Mouse (Mus musculus): Measurements from ENCODE around the gene Ifit2. TPM values are rescaled to one million over a fixed set of nuclear protein-coding genes. Genes with fewer than 3 reads are reported as not detected.
"Not testable (repeated sequence)": the region's sequence is repeated elsewhere in the genome, so short reads cannot be mapped to it uniquely, and the experiment has no call there.

Ifit2 gene
- total RNA-seq, 4 experiments from 2014 or later, result 3.2 to 4.4 (median 3.7) TPM

DNA sequence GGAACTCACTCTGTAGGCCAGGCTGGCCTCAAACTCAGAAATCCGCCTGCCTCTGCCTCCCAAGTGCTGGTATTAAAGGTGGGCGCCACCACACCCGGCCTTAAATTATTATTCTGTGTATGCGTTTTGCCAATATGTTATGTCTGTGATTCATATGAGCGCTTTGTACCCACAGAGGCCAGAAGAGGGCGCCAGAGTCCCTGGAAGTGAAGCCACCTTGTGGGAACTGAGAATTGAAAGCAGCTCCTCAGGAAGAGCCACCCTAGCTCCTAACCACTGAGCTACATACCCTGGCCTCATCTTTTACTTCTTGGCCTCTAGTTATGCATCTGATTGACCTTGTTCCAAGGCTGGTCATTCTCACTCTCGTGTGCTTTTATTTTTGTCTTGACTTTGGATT is 2.5 kb upstream of the Ifit2 start:
- DNase-seq (ENCODE audit: low spot score), result peak; percentile 88

DNA sequence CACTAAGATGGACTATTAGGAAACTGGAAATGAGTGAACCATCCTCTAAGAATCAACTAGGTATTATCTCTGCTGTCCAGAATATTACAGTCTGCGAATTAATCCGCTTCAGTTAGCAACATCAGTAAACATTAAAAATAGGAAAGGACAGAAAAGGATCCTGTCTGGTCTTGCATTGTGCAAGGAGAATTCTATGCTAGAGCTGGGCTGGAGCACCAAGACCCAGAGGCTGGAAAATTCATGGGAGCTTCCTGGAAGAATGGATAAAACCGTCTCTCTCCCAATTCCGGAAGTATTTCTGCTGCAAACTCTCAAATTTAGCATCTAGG is 325 bp upstream of the Ifit2 start:
- no peak for DNase-seq (ENCODE audit: low spot score)

DNA sequence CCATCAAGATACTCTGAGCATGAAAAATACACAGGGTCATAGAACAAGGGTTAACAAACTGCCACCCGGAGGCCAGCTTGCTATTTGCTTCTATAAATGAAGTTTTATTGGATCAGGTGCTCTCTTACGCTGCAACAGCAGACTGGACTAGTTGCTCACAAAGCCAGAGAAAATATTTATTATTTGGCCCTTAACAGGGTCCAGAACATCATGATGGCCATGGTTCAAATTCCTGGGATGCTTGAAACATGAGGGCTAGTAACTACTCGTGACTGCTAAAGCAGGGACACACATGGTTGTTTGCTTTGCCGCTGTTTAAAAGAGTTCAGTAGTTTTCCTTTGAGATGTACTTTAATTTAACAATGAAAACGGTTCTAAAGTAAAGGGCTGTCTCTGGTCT is 1.5 kb downstream of the Ifit2 start:
- DNase-seq (ENCODE audit: low spot score), result peak; percentile 51

DNA sequence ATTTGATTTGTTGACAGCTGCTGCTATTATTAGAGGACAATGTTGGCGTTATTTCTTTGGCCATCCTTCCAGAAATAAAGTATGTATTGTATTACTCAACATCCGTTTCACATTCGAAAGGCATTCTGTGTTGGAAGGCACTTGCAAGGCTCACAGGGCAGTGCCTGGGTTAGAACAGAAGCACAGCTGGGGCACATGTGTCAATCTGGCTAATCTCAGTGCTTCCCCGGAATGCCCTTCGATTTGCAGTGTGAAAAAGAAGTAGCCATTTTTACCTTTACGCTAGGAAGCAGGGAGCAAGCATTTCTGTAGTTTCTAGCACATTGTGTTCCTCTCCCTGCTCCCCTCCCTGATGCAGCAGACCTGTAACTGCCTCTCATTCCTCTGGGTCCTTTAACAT is 2.5 kb downstream of the Ifit2 start:
- DNase-seq (ENCODE audit: low spot score), result no peak

DNA sequence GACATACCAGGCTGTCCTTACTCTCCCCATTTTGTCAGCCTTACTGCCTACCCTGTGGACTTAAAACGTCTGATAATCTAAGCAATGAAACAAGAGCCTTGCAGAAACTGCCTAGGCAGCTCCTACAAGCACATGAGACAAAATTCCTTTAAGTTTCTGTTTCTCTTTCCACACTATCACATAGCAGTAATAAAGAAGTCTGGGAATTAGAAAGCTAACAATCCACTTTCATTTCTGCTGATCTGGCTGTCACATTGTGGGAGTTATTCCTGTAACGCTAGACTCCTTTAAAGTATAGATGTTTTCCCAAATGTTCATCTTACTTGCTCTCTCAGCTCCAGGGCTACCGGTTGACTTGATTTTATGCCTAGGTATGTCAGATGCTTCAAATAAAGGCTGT is 3.0 kb downstream of the Ifit2 start:
- DNase-seq (ENCODE audit: low spot score), result no peak

DNA sequence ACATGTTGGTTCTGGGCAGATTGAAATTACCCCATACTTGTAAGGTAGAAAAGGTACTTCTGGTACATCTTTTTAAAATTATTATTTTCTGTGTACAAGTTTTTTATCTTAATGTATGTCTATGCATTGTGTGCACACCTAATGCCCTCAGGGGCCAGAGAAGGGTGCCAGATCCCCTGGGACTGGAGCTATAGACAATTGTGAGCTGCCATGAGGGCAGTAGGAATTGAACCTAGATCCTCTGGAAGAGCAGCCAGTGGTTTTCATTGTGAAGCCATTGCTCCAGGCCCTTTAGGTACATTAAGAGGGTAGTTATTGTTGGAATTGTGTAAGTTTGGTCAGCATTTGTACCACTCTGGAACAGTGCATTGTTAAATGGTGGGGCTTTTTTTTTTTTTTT is 3.6 kb downstream of the Ifit2 start:
- no peak for DNase-seq (ENCODE audit: low spot score)

DNA sequence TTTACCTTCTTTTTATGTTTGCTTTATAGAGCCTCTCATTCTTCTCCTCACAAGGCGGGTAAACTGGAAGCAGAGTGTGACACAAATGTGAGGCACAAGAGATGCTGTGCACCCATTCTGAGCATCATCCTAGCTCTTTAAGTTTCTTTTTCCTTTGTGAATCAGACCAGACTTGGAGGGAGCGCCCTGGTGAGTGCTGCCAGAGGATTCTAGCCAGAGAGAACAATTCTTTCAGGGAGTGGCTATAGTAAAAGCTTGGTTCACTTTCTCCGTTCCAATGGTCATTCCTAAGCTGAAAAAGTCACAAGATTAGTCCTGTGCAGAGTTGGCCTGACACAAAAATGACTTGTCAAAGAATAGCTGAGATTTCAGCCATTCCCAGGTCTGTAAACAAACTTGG is 6.1 kb downstream of the Ifit2 start:
- DNase-seq (ENCODE audit: low spot score), result no peak

DNA sequence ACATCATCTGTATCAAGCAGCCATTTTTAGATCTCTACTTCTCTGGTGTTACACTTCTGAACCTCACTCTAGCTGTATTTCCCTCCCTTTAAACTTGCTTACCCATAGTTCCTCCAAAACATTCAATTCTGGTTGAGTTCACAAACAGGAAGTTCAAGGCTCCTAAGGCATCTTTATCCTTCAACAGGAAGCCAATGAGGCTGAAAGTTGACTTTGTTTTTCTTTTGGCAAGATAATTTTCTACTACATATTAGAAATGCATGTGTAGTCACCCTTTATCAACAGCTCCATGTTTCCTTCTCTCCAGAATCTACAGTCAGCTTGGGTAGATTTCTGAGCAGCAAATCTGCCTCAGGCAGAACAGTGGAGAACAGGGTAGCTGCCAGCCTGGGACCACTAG is 12.1 kb downstream of the Ifit2 start:
- no peak for DNase-seq (ENCODE audit: low spot score)

DNA sequence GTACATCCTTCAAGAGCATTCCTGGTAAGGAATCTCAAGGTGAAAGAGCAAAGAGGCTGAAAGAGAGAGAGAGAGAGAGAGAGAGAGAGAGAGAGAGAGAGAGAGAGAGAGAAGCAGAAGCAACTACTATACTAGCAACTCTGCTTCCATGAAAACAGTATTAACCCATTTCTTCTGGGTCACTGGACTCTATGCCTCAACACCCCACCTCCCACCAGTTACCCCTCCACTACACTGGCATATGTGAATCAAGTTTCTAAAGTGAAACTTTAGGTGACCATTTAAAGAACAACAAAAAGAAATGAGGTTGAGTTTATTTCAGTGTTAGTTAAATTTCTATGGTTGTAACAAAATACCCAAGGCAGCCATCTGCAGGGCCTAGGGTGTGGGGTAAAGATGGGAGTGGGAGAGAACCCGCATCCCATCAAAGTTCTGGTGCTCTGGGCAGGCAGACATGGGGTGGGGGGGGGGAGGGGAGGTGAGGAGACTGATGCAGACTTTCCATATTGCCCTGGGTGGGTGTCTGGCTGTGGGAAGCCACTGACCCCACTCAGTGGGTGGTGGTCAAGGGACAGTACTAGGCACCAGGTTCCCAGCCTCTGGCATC is 15.8 kb downstream of the Ifit2 start:
- no peak for DNase-seq (ENCODE audit: low spot score)

DNA sequence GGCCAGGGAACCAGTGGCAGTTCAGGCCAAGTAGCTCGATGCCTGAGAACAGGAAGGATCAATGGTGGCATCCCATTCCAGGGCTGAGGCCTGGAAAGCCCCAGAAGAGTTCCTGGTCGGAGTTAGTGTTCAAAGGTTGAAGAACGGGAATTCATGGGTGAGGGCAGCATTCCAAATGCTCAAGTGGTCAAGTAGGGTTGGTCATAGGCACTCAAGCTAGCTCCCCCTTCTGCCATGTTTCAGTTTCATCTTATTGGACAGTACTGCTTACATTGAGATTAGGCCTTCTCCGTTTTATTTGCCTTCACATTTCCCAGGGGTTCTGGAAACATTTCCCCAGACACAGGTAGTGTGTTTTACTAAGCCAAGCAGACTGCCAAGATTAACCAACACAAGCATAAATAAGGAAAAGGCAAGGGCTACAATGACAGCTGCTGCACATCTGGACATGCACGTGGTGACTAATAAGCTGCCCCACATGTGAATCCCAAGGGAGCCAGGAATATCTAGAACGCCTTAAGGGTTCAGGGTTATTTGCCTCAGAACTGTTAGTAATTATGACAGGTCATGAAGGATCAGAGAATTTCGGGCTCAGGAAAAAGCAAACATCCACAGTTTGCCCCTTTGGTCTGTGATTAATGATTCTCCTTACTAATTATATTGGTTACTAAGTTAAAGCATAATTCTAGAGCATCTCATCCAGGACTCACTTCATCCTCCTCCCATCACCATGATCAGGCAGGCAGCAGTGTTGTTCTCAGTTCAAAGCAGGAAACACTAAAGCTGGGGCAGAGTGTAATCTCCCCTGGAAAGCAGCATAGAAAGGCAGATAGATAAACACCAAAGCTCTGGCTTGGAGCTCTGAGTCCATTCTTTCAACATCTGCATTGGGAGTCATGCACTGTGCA is 18.7 kb downstream of the Ifit2 start:
- DNase-seq (ENCODE audit: low spot score), result no peak

DNA sequence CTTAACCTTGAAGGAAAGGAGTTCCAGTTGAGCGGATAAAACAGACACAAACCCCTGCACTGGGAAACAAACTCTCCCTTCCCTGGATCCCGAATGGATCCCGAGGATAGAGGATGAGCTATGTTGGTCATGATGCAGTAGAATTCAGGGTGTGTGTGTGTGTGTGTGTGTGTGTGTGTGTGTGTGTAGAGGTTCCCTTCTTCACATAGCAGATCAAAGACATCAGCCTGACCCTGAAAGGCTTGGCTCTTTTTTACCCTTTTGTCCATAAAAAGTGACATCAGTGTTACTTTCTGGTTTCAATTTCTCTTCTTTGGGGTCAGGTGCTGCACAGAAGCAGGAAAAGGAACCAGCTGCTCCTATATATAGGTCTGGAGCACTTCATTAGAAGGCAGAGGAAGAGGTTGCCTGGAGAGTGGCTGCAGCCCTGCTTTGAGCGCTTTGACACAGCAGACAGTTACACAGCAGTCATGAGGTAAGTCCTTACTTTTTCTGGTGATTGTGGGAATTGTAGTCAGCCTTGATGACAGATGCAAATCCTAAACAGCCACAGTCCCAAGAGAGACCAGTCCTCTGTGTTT is 19.5 kb downstream of the Ifit2 start:
- DNase-seq (ENCODE audit: low spot score), result no peak

DNA sequence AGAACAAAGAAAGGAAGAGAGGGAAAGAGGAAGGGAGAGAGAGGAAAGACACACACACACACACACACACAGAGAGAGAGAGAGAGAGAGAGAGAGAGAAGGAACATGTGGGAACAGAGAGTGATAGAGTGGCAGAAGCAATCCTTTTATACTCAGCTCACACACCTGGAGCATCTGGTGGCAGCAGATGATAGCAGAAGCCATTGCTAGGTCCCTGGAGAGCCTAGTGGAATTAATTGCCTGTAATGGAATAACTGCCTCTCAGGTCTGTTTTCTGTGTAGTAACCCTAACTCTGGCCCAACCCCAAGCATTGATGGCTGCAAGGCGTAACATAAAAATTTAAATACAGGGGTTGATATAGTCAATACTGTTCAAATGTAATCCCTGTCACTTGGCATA is 20.6 kb downstream of the Ifit2 start:
- DNase-seq (ENCODE audit: low spot score), result no peak

DNA sequence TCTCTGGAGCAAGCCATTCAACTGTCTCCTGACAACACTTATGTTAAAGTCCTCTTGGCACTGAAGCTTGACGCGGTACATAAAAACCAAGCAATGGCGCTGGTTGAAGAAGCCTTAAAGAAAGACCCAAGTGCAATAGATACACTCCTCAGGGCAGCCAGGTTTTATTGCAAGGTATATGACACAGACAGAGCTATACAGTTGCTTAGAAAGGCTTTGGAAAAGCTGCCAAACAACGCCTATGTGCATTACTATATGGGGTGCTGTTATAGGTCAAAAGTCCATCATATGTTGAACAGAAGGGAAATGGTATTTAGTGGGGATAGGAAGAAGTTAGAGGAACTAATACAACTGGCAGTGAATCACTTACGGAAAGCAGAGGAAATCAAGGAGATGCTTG is 23.2 kb downstream of the Ifit2 start:
- no peak for DNase-seq (ENCODE audit: low spot score)

DNA sequence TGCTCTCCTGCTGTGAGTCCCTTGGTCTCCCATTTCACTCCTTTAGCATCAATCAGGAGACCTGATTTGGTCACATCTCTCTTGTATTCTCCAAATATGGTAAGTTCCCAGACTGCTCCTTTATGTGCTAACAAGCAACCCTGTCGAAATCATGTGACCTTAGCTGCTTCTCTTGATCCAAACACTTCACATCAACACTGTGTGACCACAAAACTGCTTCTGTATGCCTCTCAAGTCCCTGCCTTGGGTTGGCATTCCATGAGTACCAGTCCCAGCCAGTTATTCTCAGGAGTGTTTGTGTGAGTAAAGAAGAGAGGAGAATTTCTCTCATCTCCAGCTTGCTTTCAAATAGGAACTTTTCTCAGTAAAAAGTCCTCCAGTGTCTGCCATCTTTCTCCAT is 26.6 kb downstream of the Ifit2 start:
- no peak for DNase-seq (ENCODE audit: low spot score)

DNA sequence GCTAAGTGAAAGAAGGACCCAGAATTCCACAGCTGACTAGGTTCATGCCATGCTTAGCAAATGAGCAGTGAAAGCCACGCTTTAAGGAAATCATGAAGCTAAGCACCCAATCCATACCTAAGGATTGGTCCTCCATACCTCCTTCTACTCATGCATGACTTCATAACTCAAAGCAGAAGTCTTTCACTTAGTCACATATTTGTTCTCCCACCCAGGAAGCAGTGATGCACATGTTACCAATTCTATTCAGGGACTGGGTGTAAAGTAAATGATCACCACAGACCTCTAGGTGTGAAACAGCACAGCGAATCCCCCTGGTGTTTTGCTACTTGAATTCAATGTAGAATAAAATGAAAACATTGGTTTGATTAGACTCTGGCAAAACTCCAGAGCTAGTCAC is 32.2 kb downstream of the Ifit2 start:
- not testable (repeated sequence) for DNase-seq (ENCODE audit: low spot score)

DNA sequence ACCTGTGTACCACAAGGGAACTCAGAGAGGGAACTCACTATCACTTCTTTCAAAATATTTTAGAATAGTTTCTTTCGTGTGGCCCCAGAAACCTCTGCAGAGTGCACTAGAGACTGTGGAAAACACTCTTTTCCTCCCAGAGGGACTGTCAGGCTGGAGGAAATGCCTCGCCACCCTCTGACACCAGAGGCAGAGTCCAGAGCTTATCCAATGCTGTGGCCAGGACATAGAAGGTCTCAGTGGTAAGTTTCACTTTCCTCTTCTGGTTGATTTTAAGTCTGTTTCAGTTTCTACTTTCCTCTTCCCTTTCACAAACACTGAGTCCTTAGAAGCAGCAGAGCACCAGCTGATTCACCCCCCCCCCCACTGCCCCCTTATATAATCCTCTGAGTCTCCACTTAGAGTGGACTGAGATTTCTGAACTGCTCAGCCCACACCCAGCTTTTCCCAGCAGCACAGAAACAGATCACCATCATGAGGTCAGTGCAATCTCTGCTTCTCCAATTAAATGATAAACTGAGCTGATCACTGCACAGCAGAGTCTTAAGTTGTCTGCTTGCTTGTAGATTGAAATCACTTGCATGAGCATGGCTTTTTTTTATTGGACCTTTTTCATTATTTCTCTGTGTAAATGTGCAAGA is 32.8 kb downstream of the Ifit2 start, which contains the start of gene Ifit3:
Ifit3 (plus strand) TSS at position 406 of the 641 bp plus-strand sequence.
- peak; percentile 35 for DNase-seq (ENCODE audit: low spot score)

DNA sequence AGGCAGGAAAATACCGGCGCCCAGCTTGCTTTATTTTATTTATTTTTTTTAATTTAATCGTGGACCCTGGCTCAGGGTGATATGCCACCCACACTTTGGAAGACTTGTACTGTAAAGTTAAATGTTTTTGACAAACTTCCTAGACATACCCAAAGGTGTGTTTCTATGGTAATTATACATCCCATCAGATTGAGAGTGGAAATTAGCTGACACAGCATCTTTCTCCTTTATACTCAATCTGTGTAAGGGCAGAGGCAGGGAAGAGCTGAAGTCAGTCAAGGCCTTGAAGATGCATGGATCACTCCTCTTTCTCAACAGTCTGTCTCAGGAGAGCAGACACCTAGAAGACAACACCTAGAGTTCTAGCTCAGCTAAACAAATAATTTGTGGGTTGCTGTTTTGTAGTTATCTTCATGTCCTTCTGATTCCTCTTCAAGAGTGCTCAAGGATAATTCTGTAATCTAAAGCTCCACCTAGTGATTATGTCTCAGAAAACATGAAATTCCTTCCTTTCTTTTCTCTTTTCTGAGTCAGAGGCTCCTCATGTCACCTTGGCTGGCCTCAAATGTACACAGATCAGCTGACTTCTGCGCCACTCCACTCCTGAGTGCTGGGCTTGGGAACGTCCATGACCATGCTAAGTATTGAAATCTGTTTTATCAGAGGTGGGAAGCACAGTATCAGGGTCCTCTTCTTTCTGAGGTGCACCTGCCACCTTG is 35.4 kb downstream of the Ifit2 start:
- not testable (repeated sequence) for DNase-seq (ENCODE audit: low spot score)

DNA sequence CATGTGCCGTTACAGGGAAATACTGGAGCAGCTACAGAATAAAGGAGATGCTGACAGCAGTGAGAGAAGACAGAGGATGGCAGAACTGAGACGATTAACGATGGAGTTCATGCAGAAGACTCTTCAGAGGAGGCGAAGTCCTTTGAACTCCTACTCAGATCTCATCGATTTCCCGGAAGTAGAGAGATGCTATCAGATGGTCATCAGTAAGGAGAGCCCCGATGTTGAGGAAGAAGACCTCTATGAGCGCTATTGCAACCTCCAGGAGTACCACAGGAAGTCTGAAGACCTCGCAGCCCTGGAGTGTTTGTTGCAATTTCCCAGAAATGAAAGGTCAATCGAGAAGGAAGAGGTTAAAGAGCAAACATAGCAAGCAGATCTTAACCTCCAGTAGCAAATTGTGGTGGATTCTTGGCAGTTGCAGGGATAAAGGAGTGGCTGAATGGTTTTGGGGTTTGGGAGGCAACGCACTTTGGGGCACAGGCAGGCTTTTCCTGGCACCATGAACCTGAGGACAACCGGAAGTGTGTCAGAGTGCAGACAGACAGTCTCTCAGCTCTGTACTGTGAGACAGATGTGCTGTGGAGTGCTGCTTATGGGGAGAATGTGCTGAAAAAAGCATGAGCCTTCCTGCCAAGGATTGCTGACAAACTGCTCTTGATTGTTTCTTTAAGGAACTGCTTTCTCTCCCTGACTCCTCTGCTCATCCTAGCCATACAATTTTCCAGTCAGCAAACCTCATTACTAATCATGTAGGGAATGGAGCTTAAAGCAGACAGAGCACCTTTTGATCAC is 37.6 kb downstream of the Ifit2 start:
- not testable (repeated sequence) for DNase-seq (ENCODE audit: low spot score)

DNA sequence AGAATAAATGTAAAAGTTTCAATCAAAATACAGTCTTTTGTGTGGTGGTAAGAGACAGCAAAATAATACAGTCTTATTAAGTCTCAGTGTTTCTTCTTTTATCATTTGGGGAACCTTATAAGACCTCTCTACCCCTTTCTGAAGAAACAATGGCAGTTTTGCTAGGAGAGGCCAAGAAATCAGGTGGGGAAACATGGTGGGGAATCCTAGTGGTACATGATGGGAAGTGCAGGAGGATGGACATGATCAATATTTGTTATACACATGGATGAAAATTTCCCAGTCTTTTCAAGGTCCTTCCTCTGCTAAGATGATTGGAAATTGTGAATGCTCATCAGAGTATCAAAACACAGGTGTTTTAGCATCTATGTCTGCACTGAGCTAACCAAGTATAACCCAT is 38.5 kb downstream of the Ifit2 start:
- DNase-seq (ENCODE audit: low spot score), result no peak

DNA sequence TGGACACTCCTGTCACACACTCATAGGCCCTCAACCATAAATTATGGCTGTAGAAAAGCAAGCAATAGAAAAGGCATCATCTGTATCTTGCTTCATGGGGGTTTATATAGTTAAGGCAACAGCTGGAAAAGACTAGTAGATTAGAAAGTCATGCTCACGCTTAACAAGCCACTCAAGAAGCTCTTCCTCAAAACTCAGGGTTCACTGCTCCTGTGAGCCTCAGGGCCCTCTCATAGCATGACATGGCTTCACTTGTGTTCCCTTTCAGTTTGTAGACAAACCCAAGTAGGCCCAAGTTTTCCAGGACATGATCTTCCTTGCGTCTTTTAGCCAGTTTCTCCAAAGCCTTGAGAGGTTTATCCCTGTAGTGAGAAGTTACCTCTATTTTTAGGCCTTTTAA is 43.0 kb downstream of the Ifit2 start:
- no peak for DNase-seq (ENCODE audit: low spot score)

DNA sequence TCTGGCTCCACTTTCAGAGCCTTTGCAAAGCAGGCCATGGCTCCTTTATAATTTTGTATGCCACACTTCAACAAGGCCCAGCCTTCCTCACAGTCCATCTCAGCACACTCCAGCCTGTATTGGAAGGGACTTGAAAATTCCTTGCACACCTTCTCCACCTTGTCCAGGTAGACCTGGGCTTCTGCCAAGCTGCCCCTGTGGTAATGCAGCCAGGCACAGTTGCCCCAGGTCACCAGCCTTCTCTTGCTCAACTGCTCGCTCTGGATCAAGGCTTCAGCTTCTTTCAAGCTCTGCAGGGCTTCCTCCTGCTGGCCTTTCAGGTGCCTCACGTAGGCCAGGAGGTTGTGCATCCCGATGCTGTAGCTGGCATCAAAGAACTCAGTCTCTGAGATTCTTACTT is 44.0 kb downstream of the Ifit2 start:
- DNase-seq (ENCODE audit: low spot score), result not testable (repeated sequence)
